Mouse (Mus musculus) liver, postnatal 0 days (tissue): Measurements from ENCODE around the gene Ptpn7. TPM values are rescaled to one million over a fixed set of nuclear protein-coding genes. Genes with fewer than 3 reads are reported as not detected.

Source experiments
- ATAC-seq: fragments of 200-750 bp; cut with Nextera tagmentation; 2 replicates; pipeline ENCODE4 v1.8.0; 2017; ENCODE audit warnings: mild to moderate bottlenecking, moderate library complexity
- DNase-seq: peaks from one replicate; pipeline ENCODE4 v3.0.0-alpha.2; 2016
- H3K27ac ChIP-seq: fragments of 300-500 bp; sonication (generic); 2 replicates; pipeline ENCODE4 v1.5.1; 2014; ENCODE audit warnings: antibody characterized with exemption, moderate library complexity, mild to moderate bottlenecking, low read depth
- H3K27me3 ChIP-seq: fragments of 300-500 bp; sonication (generic); 2 replicates; pipeline ENCODE4 v1.6.1; 2014; ENCODE audit warnings: low read length, control low read depth, mixed read lengths; ENCODE audit not compliant: insufficient read depth
- H3K36me3 ChIP-seq: fragments of 300-500 bp; sonication (generic); replicated peaks from 2 replicates; pipeline ENCODE4 v1.6.1; 2014; ENCODE audit warnings: mild to moderate bottlenecking, control low read depth, low read length, moderate library complexity, mixed read lengths; ENCODE audit not compliant: insufficient read depth
- H3K4me1 ChIP-seq: fragments of 300-500 bp; sonication (generic); 2 replicates; pipeline ENCODE4 v1.6.1; 2014; ENCODE audit warnings: antibody characterized with exemption, mild to moderate bottlenecking, control low read depth; ENCODE audit not compliant: insufficient read depth
- H3K4me2 ChIP-seq: fragments of 300-500 bp; sonication (generic); 2 replicates; pipeline ENCODE4 v1.6.1; 2014; ENCODE audit warnings: low read depth, mild to moderate bottlenecking, low read length, moderate library complexity, mixed read lengths
- H3K4me3 ChIP-seq: fragments of 300-500 bp; sonication (generic); 2 replicates; pipeline ENCODE4 v1.5.1; 2014; ENCODE audit warnings: low read depth, low read length
- H3K9ac ChIP-seq: fragments of 300-500 bp; sonication (generic); replicated peaks from 2 replicates; pipeline ENCODE4 v1.6.1; 2014; ENCODE audit warnings: mild to moderate bottlenecking, moderate library complexity
- H3K9me3 ChIP-seq: fragments of 300-500 bp; sonication (generic); 2 replicates; pipeline ENCODE4 v1.6.1; 2016; ENCODE audit warnings: mild to moderate bottlenecking, control low read depth, low read length, mixed read lengths
- CTCF ChIP-seq: sonication (generic); IDR thresholded peaks from 2 replicates; pipeline ENCODE4 v1.5.1; 2016; ENCODE audit warnings: antibody characterized with exemption, low read depth
- EP300 ChIP-seq: IDR thresholded peaks from 2 replicates; pipeline ENCODE4 v1.6.1; 2016; ENCODE audit warnings: antibody characterized with exemption, low read depth, mild to moderate bottlenecking
- WGBS: fragments of 180-500 bp; shearing (Covaris S2); extraction: QIAGEN DNeasy Blood & Tissue Kit; methylation state at CpG from one replicate; pipeline ENCODE4 v1.1.7; 2014; ENCODE audit not compliant: insufficient replicate concordance; 5-methylcytosine and 5-hydroxymethylcytosine counted together
- polyA plus RNA-seq: library from polyadenylated mRNA; unstranded; fragments of >200 nt; fragmentation: Nextera tagmentation; extraction: Ambion mirVana; gene quantifications from 2 replicates; pipeline ENCODE4 v1.2.1, GENCODE M21; 2015

Ptpn7 gene
- polyA plus RNA-seq, 1 experiment from 2014 or later, result 6.7 TPM

DNA sequence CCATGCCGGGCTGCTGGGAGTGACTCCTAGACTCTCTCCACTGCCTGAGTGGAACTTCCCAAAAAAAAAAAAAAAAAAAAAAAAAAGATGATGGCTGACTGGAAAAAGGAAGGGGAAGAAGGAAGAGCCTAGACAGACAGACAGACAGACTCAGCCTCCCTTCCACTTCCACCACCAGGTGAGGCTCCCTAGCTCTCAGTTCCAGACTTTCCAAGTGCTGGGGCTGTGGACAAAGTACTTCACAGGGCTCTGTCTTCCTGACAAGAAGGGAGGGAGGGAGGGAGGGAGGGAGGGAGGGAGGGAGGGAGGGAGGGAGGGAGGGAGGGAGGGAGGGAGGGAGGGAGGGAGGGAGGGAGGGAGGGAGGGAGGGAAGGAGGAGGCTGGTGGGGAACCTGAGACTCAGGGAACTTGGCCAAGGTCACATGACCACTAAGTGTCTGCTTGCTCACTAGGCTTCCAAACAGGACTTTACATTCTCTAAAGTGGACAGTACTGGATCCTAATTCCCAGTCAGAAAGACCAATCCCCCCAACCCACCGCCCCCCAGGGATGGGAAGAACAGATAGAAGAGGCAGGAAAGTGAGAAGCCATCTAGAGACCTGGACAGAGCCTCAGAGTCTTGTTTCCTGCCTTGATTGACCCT, 2.0 kb upstream of the Ptpn7 start:
- Histone ChIP-seq H3K4me1 (peaks cover 39% of the 10 kb centered on the region), H3K9me3 (no peaks in the 10 kb centered on the region), H3K27ac (peak overlapping the region; percentile 86), H3K4me2 (peak overlapping the region; percentile 63), H3K4me3 (0 out of 2 replicates have a peak overlapping the region, but pooled peaks have one; percentile 22), H3K27me3 (no peaks in the 10 kb centered on the region), H3K36me3 (no peaks in the 10 kb centered on the region), H3K9ac (no peak overlapping the region)
- ATAC-seq (no peak), DNase-seq (no peak)
- 37% methylated on average over 2 of the region's 2 CpGs for WGBS
- TF ChIP-seq CTCF, result no peak
- no peak for TF ChIP-seq EP300

DNA sequence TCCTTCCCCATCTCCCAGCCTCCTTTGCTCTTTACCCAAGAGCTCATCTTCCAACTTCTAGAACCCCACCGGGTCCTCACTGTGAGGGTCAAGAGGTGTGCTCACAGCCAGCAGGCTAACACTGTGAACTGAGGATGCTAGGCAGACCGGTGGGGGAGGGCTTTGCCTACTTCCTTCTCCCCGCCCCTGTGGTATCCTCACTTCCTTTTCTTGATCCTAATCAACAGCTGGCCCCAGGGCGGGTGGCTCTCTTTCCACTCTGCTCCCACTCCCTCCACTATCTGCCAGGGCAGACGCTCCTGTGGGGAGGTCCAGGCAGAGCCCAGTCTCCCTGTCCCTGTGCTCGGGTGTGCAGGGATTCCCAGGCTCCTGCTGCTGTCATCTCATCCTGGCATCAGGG, 1.5 kb upstream of the Ptpn7 start:
- H3K27ac ChIP-seq, result peak overlapping the region; percentile 86
- TF ChIP-seq CTCF (no peak), EP300 (no peak)
- peak overlapping the region; percentile 22; the same call in 1 of the 2 replicates for H3K4me3 ChIP-seq
- peaks cover 39% of the 10 kb centered on the region for H3K4me1 ChIP-seq
- H3K4me2 ChIP-seq, result peak overlapping the region; percentile 63
- peak; percentile 43 for ATAC-seq
- no peaks in the 10 kb centered on the region for H3K9me3 ChIP-seq
- no peaks in the 10 kb centered on the region for H3K36me3 ChIP-seq
- no peaks in the 10 kb centered on the region for H3K27me3 ChIP-seq
- WGBS, result 9% methylated on average over 6 of the region's 6 CpGs
- peak overlapping the region; percentile 34; the same call in 1 of the 2 replicates for H3K9ac ChIP-seq
- peak; percentile 60 for DNase-seq

GRCm38 (mm10) chr1:135131560-135131959, 940 bp upstream of the Ptpn7 start:
- Histone ChIP-seq H3K4me1 (peaks cover 39% of the 10 kb centered on the region), H3K4me3 (peak overlapping the region; percentile 22), H3K9ac (peak overlapping the region; percentile 48), H3K27me3 (no peaks in the 10 kb centered on the region), H3K4me2 (peak overlapping the region; percentile 63), H3K9me3 (no peaks in the 10 kb centered on the region), H3K27ac (peak overlapping the region; percentile 86), H3K36me3 (no peaks in the 10 kb centered on the region)
- WGBS, result 19% methylated on average over 8 of the region's 8 CpGs
- no peak for TF ChIP-seq EP300
- TF ChIP-seq CTCF, result no peak
- DNase-seq (no peak), ATAC-seq (no peak)

DNA sequence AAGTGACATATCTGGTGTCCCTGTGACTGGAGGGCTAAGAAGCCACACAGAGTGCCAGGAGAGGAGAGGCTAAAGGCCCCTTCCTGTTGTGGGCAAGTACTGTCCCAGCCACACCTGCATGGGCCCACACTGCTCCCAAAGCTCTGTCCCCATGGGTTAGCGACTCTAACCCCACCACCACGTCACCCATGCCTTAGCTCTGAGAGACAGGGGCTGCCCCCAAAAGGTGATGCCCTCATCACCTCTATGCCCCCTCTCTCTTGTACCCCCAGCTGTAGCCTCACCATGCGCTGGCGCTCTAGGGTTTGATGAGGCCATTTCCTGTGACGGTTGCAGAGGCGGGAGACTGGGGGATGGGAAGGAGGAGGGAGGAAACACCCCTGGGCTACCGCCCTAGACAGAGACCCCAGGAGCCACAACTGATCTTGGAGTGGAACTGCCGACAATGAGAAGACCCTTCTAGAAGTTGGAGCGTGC, 431 bp downstream of the Ptpn7 start:
- H3K4me2 ChIP-seq, result peak overlapping the region; percentile 63
- no peaks in the 10 kb centered on the region for H3K27me3 ChIP-seq
- H3K9ac ChIP-seq, result peak overlapping the region; percentile 45
- H3K27ac ChIP-seq, result peak overlapping the region; percentile 86
- 0 out of 2 replicates have a peak, but pooled peaks cover 3% of the 10 kb centered on the region for H3K36me3 ChIP-seq
- H3K4me1 ChIP-seq, result peaks cover 39% of the 10 kb centered on the region
- DNase-seq, result peak; percentile 49
- WGBS, result 35% methylated on average over 9 of the region's 9 CpGs
- peak overlapping the region; percentile 39 for H3K4me3 ChIP-seq
- TF ChIP-seq EP300 (no peak), CTCF (no peak)
- ATAC-seq, result peak; percentile 46
- H3K9me3 ChIP-seq, result no peaks in the 10 kb centered on the region

DNA sequence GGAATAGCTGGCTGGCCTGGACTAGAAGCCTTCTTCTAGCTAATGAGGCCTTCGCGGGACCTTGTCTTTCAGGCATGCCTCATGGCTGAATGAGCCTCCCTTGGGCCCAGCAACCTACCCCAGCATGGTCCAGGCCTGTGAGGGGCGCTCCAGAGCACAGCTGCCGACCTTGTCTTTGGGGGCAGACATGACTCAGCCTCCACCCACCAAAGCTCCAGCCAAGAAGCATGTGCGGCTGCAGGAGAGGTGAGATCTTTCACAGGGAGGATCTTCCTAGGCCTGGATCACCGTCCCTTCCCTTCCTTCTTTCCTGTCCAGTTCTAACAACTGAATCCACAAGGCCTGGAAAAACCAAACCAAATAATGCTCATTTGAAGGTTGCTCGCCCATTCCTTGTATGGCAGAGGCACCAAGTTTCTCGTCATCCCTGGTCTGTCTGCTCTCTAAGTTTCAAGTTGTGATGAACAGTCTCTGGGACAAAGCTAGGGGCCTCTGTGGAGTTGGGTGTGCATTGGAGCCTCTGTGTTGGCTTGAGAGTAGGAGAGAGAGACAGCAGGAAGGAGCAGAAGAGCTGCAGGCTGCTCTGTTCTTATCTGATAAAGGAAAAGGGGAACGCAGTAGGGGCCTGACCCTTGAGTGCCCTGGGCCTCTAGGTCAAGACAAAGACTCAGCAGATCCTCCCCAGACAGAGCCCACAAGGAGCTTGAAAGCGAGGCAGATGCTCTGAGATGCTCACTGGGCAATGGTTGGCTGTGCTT, 1.4 kb downstream of the Ptpn7 start:
- peak overlapping the region; percentile 45 for H3K9ac ChIP-seq
- H3K9me3 ChIP-seq, result no peaks in the 10 kb centered on the region
- 0 out of 2 replicates have a peak, but pooled peaks cover 3% of the 10 kb centered on the region for H3K36me3 ChIP-seq
- WGBS, result 33% methylated on average over 10 of the region's 10 CpGs
- TF ChIP-seq CTCF, result peak; percentile 39
- TF ChIP-seq EP300, result no peak
- peaks cover 39% of the 10 kb centered on the region for H3K4me1 ChIP-seq
- H3K4me2 ChIP-seq, result peak overlapping the region; percentile 63
- peak overlapping the region; percentile 86 for H3K27ac ChIP-seq
- DNase-seq (no peak), ATAC-seq (0 out of 2 replicates have a peak, but pooled peaks have one; percentile 14)
- H3K4me3 ChIP-seq, result peak overlapping the region; percentile 39
- no peaks in the 10 kb centered on the region for H3K27me3 ChIP-seq
